Mouse (Mus musculus): Measurements from ENCODE around the gene Cnst. TPM values are rescaled to one million over a fixed set of nuclear protein-coding genes. Genes with fewer than 3 reads are reported as not detected.

Cnst gene
- polyA plus RNA-seq, 1 experiment from 2014 or later, result 27.7 TPM

- Histone ChIP-seq H3K9ac (no peak overlapping the region), H3K36me3 (peaks cover 34% of the 10 kb centered on the region), H3K27me3 (no peaks in the 10 kb centered on the region), H3K27ac (no peak overlapping the region), H3K4me1 (replicated peaks) (peaks cover 19% of the 10 kb centered on the region), H3K4me2 (no peak overlapping the region), H3K4me3 (no peak overlapping the region), H3K9me3 (no peaks in the 10 kb centered on the region)
- ATAC-seq (ENCODE audit: low FRiP score), result no peak
- 57% methylated on average over 3 of the region's 3 CpGs for WGBS
Measured at GRCm38 (mm10) chr1:179541502-179541901, 4.7 kb upstream of the Cnst start.

- H3K9ac ChIP-seq, result peak overlapping the region; percentile 76
- no peaks in the 10 kb centered on the region for H3K9me3 ChIP-seq
- H3K27me3 ChIP-seq, result no peaks in the 10 kb centered on the region
- H3K36me3 ChIP-seq, result no peaks in the 10 kb centered on the region
- peak; percentile 88 for ATAC-seq (ENCODE audit: low FRiP score)
- peaks cover 39% of the 10 kb centered on the region for H3K4me1 ChIP-seq (replicated peaks)
- H3K27ac ChIP-seq, result peak overlapping the region; percentile 99
- 0% methylated on average over 38 of the region's 44 CpGs for WGBS
- H3K4me2 ChIP-seq, result peak overlapping the region; percentile 56
- peak overlapping the region; percentile 70 for H3K4me3 ChIP-seq
Measured at GRCm38 (mm10) chr1:179546551-179546917, 364 bp downstream of the Cnst start.

GRCm38 (mm10) chr1:179547176-179547575 is 1.0 kb downstream of the Cnst start:
- H3K9ac ChIP-seq, result peak overlapping the region; percentile 76
- H3K4me3 ChIP-seq, result peak overlapping the region; percentile 70
- no peaks in the 10 kb centered on the region for H3K9me3 ChIP-seq
- peaks cover 39% of the 10 kb centered on the region for H3K4me1 ChIP-seq (replicated peaks)
- H3K36me3 ChIP-seq, result no peaks in the 10 kb centered on the region
- H3K27ac ChIP-seq, result peak overlapping the region; percentile 99; the same call in 1 of the 2 replicates
- peak overlapping the region; percentile 56 for H3K4me2 ChIP-seq
- WGBS, result 11% methylated on average over 5 of the region's 5 CpGs
- no peak for ATAC-seq (ENCODE audit: low FRiP score)
- H3K27me3 ChIP-seq, result no peaks in the 10 kb centered on the region

GRCm38 (mm10) chr1:179548220-179548619 is 2.0 kb downstream of the Cnst start:
- 66% methylated on average over 11 of the region's 11 CpGs for WGBS
- Histone ChIP-seq H3K27ac (no peak overlapping the region), H3K9me3 (no peaks in the 10 kb centered on the region), H3K27me3 (no peaks in the 10 kb centered on the region), H3K9ac (peak overlapping the region; percentile 51), H3K36me3 (no peaks in the 10 kb centered on the region), H3K4me1 (replicated peaks) (peaks cover 45% of the 10 kb centered on the region), H3K4me3 (peak overlapping the region; percentile 70), H3K4me2 (peak overlapping the region; percentile 56)
- no peak for ATAC-seq (ENCODE audit: low FRiP score)

- WGBS, result 93% methylated on average over 5 of the region's 5 CpGs
- peaks cover 50% of the 10 kb centered on the region for H3K4me1 ChIP-seq (replicated peaks)
- H3K4me3 ChIP-seq, result no peak overlapping the region
- H3K27me3 ChIP-seq, result no peaks in the 10 kb centered on the region
- no peaks in the 10 kb centered on the region for H3K9me3 ChIP-seq
- no peak overlapping the region for H3K9ac ChIP-seq
- ATAC-seq (ENCODE audit: low FRiP score), result no peak
- H3K36me3 ChIP-seq, result no peaks in the 10 kb centered on the region
- no peak overlapping the region for H3K4me2 ChIP-seq
- H3K27ac ChIP-seq, result no peak overlapping the region
Measured at GRCm38 (mm10) chr1:179548996-179549752, 3.0 kb downstream of the Cnst start.

- 95% methylated on average over 3 of the region's 3 CpGs for WGBS
- H3K36me3 ChIP-seq, result no peaks in the 10 kb centered on the region
- H3K9ac ChIP-seq, result no peak overlapping the region
- H3K4me1 ChIP-seq (replicated peaks), result peaks cover 36% of the 10 kb centered on the region
- H3K4me3 ChIP-seq, result no peak overlapping the region
- H3K9me3 ChIP-seq, result no peaks in the 10 kb centered on the region
- no peak overlapping the region for H3K27ac ChIP-seq
- no peak overlapping the region for H3K4me2 ChIP-seq
- H3K27me3 ChIP-seq, result no peaks in the 10 kb centered on the region
- ATAC-seq (ENCODE audit: low FRiP score), result no peak
Measured at GRCm38 (mm10) chr1:179551336-179551735, 5.2 kb downstream of the Cnst start.

- Histone ChIP-seq H3K4me3 (no peak overlapping the region), H3K9ac (no peak overlapping the region), H3K27ac (no peak overlapping the region), H3K36me3 (no peaks in the 10 kb centered on the region), H3K9me3 (no peaks in the 10 kb centered on the region), H3K4me1 (replicated peaks) (peaks cover 36% of the 10 kb centered on the region), H3K27me3 (no peaks in the 10 kb centered on the region), H3K4me2 (no peak overlapping the region)
- ATAC-seq (ENCODE audit: low FRiP score), result no peak
- 87% methylated on average over 4 of the region's 4 CpGs for WGBS
Measured at GRCm38 (mm10) chr1:179551921-179552320, 5.8 kb downstream of the Cnst start.

- ATAC-seq (ENCODE audit: low FRiP score), result no peak
- H3K9ac ChIP-seq, result no peak overlapping the region
- WGBS, result 51% methylated on average over 7 of the region's 7 CpGs
- H3K4me3 ChIP-seq, result no peak overlapping the region
- H3K36me3 ChIP-seq, result no peaks in the 10 kb centered on the region
- peaks cover 30% of the 10 kb centered on the region for H3K4me1 ChIP-seq (replicated peaks)
- H3K27me3 ChIP-seq, result no peaks in the 10 kb centered on the region
- H3K9me3 ChIP-seq, result no peaks in the 10 kb centered on the region
- H3K4me2 ChIP-seq, result no peak overlapping the region
- no peak overlapping the region for H3K27ac ChIP-seq
Measured at GRCm38 (mm10) chr1:179552751-179553150, 6.6 kb downstream of the Cnst start.

GRCm38 (mm10) chr1:179553197-179553948 is 7.2 kb downstream of the Cnst start:
- no peaks in the 10 kb centered on the region for H3K27me3 ChIP-seq
- no peak overlapping the region for H3K27ac ChIP-seq
- peaks cover 24% of the 10 kb centered on the region for H3K4me1 ChIP-seq (replicated peaks)
- H3K4me2 ChIP-seq, result no peak overlapping the region
- ATAC-seq (ENCODE audit: low FRiP score), result no peak
- H3K4me3 ChIP-seq, result no peak overlapping the region
- no peaks in the 10 kb centered on the region for H3K36me3 ChIP-seq
- no peaks in the 10 kb centered on the region for H3K9me3 ChIP-seq
- 0 out of 2 replicates have a peak overlapping the region, but pooled peaks have one; percentile 39 for H3K9ac ChIP-seq
- WGBS, result 76% methylated on average over 5 of the region's 5 CpGs

- H3K4me3 ChIP-seq, result no peak overlapping the region
- peaks cover 21% of the 10 kb centered on the region for H3K4me1 ChIP-seq (replicated peaks)
- no peak overlapping the region for H3K27ac ChIP-seq
- H3K4me2 ChIP-seq, result no peak overlapping the region
- no peaks in the 10 kb centered on the region for H3K27me3 ChIP-seq
- no peak for ATAC-seq (ENCODE audit: low FRiP score)
- no peaks in the 10 kb centered on the region for H3K9me3 ChIP-seq
- WGBS, result 91% methylated on average over 4 of the region's 4 CpGs
- H3K36me3 ChIP-seq, result no peaks in the 10 kb centered on the region
- H3K9ac ChIP-seq, result no peak overlapping the region
Measured at GRCm38 (mm10) chr1:179553949-179554347, 7.8 kb downstream of the Cnst start.

- Histone ChIP-seq H3K36me3 (no peaks in the 10 kb centered on the region), H3K27me3 (no peaks in the 10 kb centered on the region), H3K9ac (no peak overlapping the region), H3K4me3 (no peak overlapping the region), H3K4me1 (replicated peaks) (peaks cover 15% of the 10 kb centered on the region), H3K27ac (no peak overlapping the region), H3K4me2 (no peak overlapping the region), H3K9me3 (no peaks in the 10 kb centered on the region)
- no peak for ATAC-seq (ENCODE audit: low FRiP score)
- 84% methylated on average over 3 of the region's 3 CpGs for WGBS
Measured at GRCm38 (mm10) chr1:179556921-179557320, 10.8 kb downstream of the Cnst start.

GRCm38 (mm10) chr1:179559446-179560194 is 13.4 kb downstream of the Cnst start:
- Histone ChIP-seq H3K9ac (no peak overlapping the region), H3K4me2 (no peak overlapping the region), H3K9me3 (no peaks in the 10 kb centered on the region), H3K36me3 (no peaks in the 10 kb centered on the region), H3K27ac (no peak overlapping the region; the same call in 1 of the 2 replicates), H3K4me3 (no peak overlapping the region), H3K4me1 (replicated peaks) (peaks cover 7% of the 10 kb centered on the region; the same call in 1 of the 2 replicates), H3K27me3 (no peaks in the 10 kb centered on the region)
- ATAC-seq (ENCODE audit: low FRiP score), result no peak
- 83% methylated on average over 11 of the region's 11 CpGs for WGBS
